Mouse (Mus musculus) lung, adult 18-20 months (tissue): ENCODE measurements at regions not wholly inside any gene's neighbourhood (a gene's known extent, or its start where the extent isn't known, plus 50 kb on each side); places are given as distances from the start of the nearest gene placed in this dataset.

ENCODE experiments used
- DNase-seq, 2 experiments: peaks; one replicate each; pipeline ENCODE4 v3.0.0; 2022; ENCODE audit warnings: mixed read lengths in 2 of 2

GRCm38 (mm10) chr7:79517581-79518337 lies 51.6 kb upstream of the Polg start:
- DNase-seq: no peak

DNA sequence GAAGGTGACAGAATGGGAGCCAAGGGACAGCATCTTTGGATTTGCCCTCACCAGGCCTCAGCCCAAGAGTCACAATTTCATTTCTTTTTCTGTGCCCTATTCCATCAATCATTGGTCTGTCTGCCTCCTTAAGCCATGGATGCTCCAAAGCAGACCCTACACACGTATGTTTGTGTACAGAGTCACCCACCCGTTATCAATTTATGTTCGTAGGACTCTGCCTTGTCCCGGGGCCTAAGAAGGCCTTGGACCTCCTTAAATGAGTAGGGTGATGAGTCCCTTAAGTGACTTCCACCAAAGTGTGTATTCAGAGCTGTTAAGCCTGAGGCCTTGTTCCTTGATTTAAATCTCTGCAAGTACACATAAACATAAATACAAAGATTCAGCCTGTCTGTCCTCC lies 50.1 kb upstream of the Polg start:
- no peak for DNase-seq
